Comparison of ENCODE assay signal across 8 mouse cellular contexts in the genomic region with DNA sequence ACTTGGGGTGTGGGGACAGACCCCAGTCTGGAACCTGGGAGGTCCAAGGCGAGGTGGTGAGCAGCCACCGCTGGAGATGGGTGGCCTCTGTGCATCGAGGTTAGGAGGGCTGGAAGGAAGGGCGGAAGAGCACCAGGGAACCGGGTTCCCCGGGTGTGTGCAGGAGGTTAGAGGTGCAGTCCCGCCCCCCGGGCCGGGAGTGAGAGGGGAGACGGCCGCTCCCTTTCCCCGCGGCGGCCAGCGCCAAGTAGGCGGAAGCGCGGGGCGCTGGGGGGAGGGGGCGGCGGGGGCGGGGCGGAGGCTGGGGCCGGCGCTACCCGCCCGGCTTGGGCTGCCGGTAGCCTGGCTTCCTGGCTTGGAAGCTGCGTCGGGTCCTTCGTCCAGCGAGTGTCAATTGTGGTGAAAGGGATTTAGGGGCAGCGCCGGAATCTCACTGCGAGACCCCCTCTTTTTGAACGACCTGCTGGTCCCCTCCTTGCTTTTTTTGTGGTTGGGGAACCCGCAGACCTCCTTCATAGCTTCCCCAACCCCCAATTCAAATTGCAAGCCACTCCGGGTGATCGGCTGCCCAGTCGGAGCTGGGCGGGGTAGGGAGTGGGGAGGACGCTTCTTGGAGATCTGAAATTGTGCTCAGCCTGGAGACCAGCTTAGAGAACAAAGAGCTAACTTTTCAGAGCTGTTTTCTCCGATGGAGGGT. TPM values are rescaled to one million over a fixed set of nuclear protein-coding genes. Genes with fewer than 3 reads are reported as not detected.
A peak's percentile ranks its signal among the peaks of the same experiment; 100 is the strongest.
DNase-seq lines count a peak whose midpoint lies in the region.

No protein-coding gene starts in this region.

- H3K36me3 ChIP-seq in forebrain, embryonic 10.5 days (replicated peaks): 0 out of 2 replicates have a peak, but pooled peaks cover 2% of the 10 kb centered on the region
- peaks cover 6% of the 10 kb centered on the region; the same call in 1 of the 2 replicates for H3K36me3 ChIP-seq in limb, embryonic 10.5 days
- 0 out of 2 replicates have a peak, but pooled peaks cover 4% of the 10 kb centered on the region for H3K36me3 ChIP-seq in midbrain, embryonic 10.5 days

- peak; percentile 68 for DNase-seq in cerebellum, adult 11 months
- DNase-seq in cerebellum, adult 8-10 months: no peak
- DNase-seq in adrenal gland, postnatal 36 days: peak; percentile 84 to 92
- peak; percentile 73 for DNase-seq in forebrain, embryonic 10.5 days (ENCODE audit: extremely low spot score, low spot score)
- DNase-seq in heart, postnatal 36 days: peak; percentile 75 to 84
- peak; percentile 84 for DNase-seq in limb, embryonic 10.5 days (ENCODE audit: low spot score)
- peak; percentile 78 for DNase-seq in midbrain, embryonic 10.5 days (ENCODE audit: low spot score)
- DNase-seq in spleen, postnatal 4 days (ENCODE audit: low spot score in 2 of 2): peak; percentile 64 to 84

- peak overlapping the region; percentile 95 for H3K27ac ChIP-seq in forebrain, embryonic 10.5 days
- H3K27ac ChIP-seq in limb, embryonic 10.5 days: peak overlapping the region; percentile 93
- H3K27ac ChIP-seq in midbrain, embryonic 10.5 days (replicated peaks): peak overlapping the region; percentile 93

- H3K27me3 ChIP-seq in forebrain, embryonic 10.5 days (ENCODE audit: poor library complexity, severe bottlenecking): no peaks in the 10 kb centered on the region
- no peaks in the 10 kb centered on the region for H3K27me3 ChIP-seq in limb, embryonic 10.5 days (ENCODE audit: low read depth, poor library complexity, severe bottlenecking)
- H3K27me3 ChIP-seq in midbrain, embryonic 10.5 days (ENCODE audit: low read depth, poor library complexity, severe bottlenecking): 0 out of 2 replicates have a peak, but pooled peaks cover 6% of the 10 kb centered on the region

- intact Hi-C loops in heart, postnatal 36 days (cut with DNase I): loop anchor here (2.0 to 10.0 kb wide), 2 partner anchors 23 to 405 kb away; a partner anchor contains a TSS

- 0% methylated on average over 34 of the region's 43 CpGs for WGBS in forebrain, embryonic 10.5 days
- WGBS in limb, embryonic 10.5 days: under 1% methylated on average over 36 of the region's 43 CpGs
- under 1% methylated on average over 39 of the region's 43 CpGs for WGBS in midbrain, embryonic 10.5 days

- peak overlapping the region; percentile 88 for H3K4me3 ChIP-seq in forebrain, embryonic 10.5 days
- H3K4me3 ChIP-seq in limb, embryonic 10.5 days: peak overlapping the region; percentile 74
- H3K4me3 ChIP-seq in midbrain, embryonic 10.5 days: peak overlapping the region; percentile 95

- H3K9me3 ChIP-seq in forebrain, embryonic 10.5 days: no peaks in the 10 kb centered on the region
- no peaks in the 10 kb centered on the region for H3K9me3 ChIP-seq in limb, embryonic 10.5 days (replicated peaks)
- no peaks in the 10 kb centered on the region for H3K9me3 ChIP-seq in midbrain, embryonic 10.5 days (replicated peaks)

- peaks cover 52% of the 10 kb centered on the region for H3K4me1 ChIP-seq in forebrain, embryonic 10.5 days
- H3K4me1 ChIP-seq in limb, embryonic 10.5 days: peaks cover 55% of the 10 kb centered on the region
- H3K4me1 ChIP-seq in midbrain, embryonic 10.5 days: peaks cover 53% of the 10 kb centered on the region

RNA-seq across cellular contexts. Expression of a gene that starts 1.3 kb away (rescaled TPM):
- total RNA-seq in adrenal gland, postnatal 36 days (2021): 100 to 1,000 TPM; 103 to 128 TPM
- polyA plus RNA-seq in forebrain, embryonic 10.5 days (2016; fragmentation: Nextera tagmentation; extraction: Ambion mirVana): 85.5 and 87.3 TPM in 2 replicates
- 10 to 100 TPM; 37.7 to 40.7 TPM for total RNA-seq in heart, postnatal 36 days (2021)
- 90.0 and 110 TPM in 2 replicates for polyA plus RNA-seq in limb, embryonic 10.5 days (2016; fragmentation: Nextera tagmentation; extraction: Ambion mirVana)
- polyA plus RNA-seq in midbrain, embryonic 10.5 days (2016; fragmentation: Nextera tagmentation; extraction: Ambion mirVana): 75.1 and 88.8 TPM in 2 replicates

RNA-seq across cellular contexts. Expression of a gene that starts 17.9 kb away (rescaled TPM):
- total RNA-seq in adrenal gland, postnatal 36 days (2021): 100 to 1,000 TPM; 851 to 921 TPM
- polyA plus RNA-seq in forebrain, embryonic 10.5 days (2016; fragmentation: Nextera tagmentation; extraction: Ambion mirVana): 449 and 492 TPM in 2 replicates
- 100 to 1,000 TPM; 522 TPM for total RNA-seq in heart, postnatal 36 days (2021)
- polyA plus RNA-seq in limb, embryonic 10.5 days (2016; fragmentation: Nextera tagmentation; extraction: Ambion mirVana): 449 and 506 TPM in 2 replicates
- 378 and 451 TPM in 2 replicates for polyA plus RNA-seq in midbrain, embryonic 10.5 days (2016; fragmentation: Nextera tagmentation; extraction: Ambion mirVana)

RNA-seq across cellular contexts. Expression of a gene that starts 24.4 kb away (rescaled TPM):
- not detected for total RNA-seq in adrenal gland, postnatal 36 days (2021)
- polyA plus RNA-seq in forebrain, embryonic 10.5 days (2016; fragmentation: Nextera tagmentation; extraction: Ambion mirVana): 0.73 TPM in 1 of 2 replicates, not detected in the other
- not detected for total RNA-seq in heart, postnatal 36 days (2021)
- 0.43 and 0.74 TPM in 2 replicates for polyA plus RNA-seq in limb, embryonic 10.5 days (2016; fragmentation: Nextera tagmentation; extraction: Ambion mirVana)
- polyA plus RNA-seq in midbrain, embryonic 10.5 days (2016; fragmentation: Nextera tagmentation; extraction: Ambion mirVana): 0.20 and 0.46 TPM in 2 replicates

RNA-seq across cellular contexts. Expression of a gene that starts 33.8 kb away (rescaled TPM):
- total RNA-seq in adrenal gland, postnatal 36 days (2021): 10 to 100 TPM; 20.2 to 26.3 TPM
- 20.3 and 22.0 TPM in 2 replicates for polyA plus RNA-seq in forebrain, embryonic 10.5 days (2016; fragmentation: Nextera tagmentation; extraction: Ambion mirVana)
- 1 to 10 TPM; 7.5 to 7.9 TPM for total RNA-seq in heart, postnatal 36 days (2021)
- 17.8 and 21.6 TPM in 2 replicates for polyA plus RNA-seq in limb, embryonic 10.5 days (2016; fragmentation: Nextera tagmentation; extraction: Ambion mirVana)
- polyA plus RNA-seq in midbrain, embryonic 10.5 days (2016; fragmentation: Nextera tagmentation; extraction: Ambion mirVana): 20.5 and 21.8 TPM in 2 replicates

RNA-seq across cellular contexts. Expression of a gene that starts 40.4 kb away (rescaled TPM):
- 1 to 10 TPM; 2.8 to 3.6 TPM for total RNA-seq in adrenal gland, postnatal 36 days (2021)
- polyA plus RNA-seq in forebrain, embryonic 10.5 days (2016; fragmentation: Nextera tagmentation; extraction: Ambion mirVana): 13.3 and 15.9 TPM in 2 replicates
- total RNA-seq in heart, postnatal 36 days (2021): 1 to 10 TPM in 1 of 2 experiments, under 1 TPM in 1; 1.00 to 1.4 TPM
- polyA plus RNA-seq in limb, embryonic 10.5 days (2016; fragmentation: Nextera tagmentation; extraction: Ambion mirVana): 10.9 and 14.0 TPM in 2 replicates
- polyA plus RNA-seq in midbrain, embryonic 10.5 days (2016; fragmentation: Nextera tagmentation; extraction: Ambion mirVana): 12.6 and 14.3 TPM in 2 replicates
